Mouse (Mus musculus) thymus, postnatal 0 days (tissue): ENCODE data around the gene Ampd1. TPM values are rescaled to one million over a fixed set of nuclear protein-coding genes. Genes with fewer than 3 reads are reported as not detected.
A peak's percentile ranks its signal among the peaks of the same experiment; 100 is the strongest.

Source experiments
- DNase-seq: peaks from one replicate; pipeline ENCODE4 v3.0.0-alpha.2; 2015; ENCODE audit warnings: low spot score
- polyA plus RNA-seq: library from polyadenylated mRNA; unstranded; fragments of >200 nt; fragmentation: Nextera tagmentation; extraction: Ambion mirVana; gene quantifications from 2 replicates; pipeline ENCODE4 v1.2.1, GENCODE M21; 2015

Ampd1 gene
- polyA plus RNA-seq, 1 experiment from 2014 or later: 22.8 TPM

DNA sequence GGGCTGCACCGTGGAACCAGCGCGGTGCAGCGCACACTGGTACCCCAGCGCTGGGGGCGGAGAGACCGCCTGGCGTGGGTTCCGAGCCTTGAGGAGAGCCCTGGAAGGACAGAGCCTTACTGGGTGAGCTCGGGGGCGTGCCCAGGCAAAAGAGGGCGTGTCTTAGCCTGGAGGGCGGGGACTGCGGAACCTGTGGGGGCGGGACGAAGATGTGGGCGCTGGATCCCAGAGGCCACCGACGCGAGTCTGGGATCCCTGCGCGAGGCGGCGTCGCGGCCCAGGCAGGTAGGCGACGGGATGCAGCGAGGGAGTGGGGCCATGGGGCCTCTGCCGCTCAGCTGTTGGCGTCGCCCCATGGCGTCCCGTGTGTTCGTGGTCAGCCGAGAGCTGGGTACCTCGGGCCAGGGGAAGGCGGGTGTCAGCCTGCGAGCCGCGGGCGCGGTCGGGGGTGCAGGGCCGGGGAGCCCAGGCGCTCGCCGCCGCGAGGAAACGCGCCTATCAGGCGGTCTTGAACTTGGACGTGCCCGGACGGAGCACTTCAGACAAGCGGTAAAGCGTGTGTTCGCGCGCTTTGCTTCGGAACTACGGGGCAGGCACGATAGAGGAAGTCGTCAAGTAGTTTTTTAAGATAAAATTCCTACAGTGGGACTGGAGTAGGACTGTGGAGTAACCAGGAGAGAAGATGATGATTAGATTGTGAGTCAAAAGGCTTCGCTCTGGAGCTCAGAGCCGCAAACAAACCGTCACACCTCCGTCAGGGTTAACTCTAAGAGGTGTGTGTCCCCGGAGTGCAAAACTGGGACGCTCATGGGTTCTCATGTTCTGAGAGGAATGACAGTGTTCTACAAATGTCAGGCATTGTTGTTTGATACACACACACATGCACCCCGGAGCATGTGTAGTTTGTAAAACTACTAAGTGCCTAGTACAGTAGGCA lies 28.9 kb downstream of the Ampd1 start, which contains the start of gene Dennd2c:
Gene Dennd2c (plus strand): TSS at position 151 of the 937 bp plus-strand sequence.
- DNase-seq: peak; percentile 89

DNA sequence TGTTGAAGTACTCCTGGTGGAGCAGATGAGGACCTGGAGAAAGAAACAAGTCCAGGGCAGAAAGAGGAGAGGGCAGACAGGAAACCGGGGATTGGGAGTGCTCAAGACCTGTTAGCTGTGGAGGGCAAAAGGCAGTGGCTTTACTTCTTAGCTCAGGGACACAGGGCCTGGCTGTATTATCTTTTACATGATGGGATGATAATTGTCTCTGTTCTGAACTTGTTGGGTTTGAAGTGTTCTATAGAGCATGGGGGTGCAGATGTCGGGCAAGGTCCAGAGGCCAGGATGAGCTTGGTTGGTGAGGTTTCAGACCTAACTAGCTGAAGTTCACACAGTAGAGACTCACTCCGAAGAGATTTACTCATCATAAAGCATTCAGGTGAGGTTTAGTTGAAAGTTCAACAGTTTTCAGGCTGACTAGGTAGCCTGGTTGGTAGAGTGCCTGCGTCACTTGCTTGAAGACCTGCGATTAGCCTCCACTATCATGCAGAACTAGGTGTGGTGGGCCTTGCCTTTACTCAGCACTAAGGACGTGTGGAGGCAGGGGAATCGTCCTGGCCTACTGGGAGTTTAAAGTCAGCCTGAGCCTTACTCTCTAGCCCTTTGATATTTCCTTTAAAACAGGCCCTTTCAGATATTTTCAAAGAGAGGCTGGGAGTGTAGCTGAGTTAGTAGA lies 33.9 kb downstream of the Ampd1 start:
- DNase-seq: no peak

DNA sequence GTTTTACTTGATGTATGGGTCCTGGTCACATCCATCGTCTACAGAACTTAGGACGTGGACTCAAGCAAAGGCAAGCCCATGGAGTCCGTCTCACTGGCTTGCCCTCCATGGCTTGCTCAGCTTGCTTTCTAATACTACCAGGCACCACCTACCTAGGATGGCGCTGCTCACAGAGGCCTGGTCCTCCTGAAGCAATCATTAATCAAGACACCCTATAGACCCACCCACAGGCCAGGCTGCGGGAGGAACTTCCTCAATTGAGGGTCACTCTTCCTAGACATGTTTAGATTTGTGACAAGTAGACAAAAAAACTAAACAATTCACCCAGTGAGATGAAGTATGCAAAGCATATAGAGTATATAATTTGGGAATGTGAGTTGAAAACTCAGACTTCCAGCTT lies 38.4 kb downstream of the Ampd1 start:
- DNase-seq: no peak

DNA sequence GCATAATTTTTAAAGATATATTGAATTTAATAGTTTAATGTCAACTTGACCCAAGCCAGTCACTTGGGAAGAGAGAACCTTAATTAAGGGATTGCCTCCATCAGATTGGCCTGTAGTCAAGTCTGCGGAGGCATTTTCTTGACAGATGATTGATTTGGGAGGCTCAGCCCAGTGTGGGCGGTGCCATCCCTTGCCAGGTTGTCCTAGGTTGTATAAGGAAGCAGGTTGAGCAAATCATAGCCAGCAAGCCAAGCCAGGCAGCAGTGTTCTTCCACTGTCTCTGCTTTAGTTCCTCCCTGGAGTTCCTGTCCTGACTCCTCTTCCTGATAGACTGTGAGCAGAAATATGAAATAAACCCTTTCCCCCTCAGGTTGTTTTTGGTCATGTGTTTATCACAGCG lies 49.8 kb downstream of the Ampd1 start:
- DNase-seq: no peak

DNA sequence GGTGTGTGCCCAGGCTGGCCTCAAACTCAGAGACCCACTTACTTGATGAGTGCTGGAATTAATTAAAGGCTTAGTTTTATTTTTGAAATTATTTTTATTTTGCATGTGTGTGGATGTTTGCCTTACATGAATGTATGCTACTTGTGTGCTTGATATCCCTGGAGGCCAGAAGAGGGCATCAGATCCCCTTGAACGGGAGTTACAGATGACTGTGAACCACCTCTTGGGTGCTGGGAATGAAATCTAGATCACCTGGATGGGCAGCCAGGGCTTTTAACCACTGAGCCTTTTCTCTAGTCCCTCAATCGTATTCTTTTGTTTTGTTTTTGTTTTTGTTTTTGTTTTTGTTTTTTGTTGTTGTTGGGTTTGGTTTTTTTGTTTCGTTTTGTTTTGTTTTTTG lies 52.3 kb downstream of the Ampd1 start:
- DNase-seq: no peak

DNA sequence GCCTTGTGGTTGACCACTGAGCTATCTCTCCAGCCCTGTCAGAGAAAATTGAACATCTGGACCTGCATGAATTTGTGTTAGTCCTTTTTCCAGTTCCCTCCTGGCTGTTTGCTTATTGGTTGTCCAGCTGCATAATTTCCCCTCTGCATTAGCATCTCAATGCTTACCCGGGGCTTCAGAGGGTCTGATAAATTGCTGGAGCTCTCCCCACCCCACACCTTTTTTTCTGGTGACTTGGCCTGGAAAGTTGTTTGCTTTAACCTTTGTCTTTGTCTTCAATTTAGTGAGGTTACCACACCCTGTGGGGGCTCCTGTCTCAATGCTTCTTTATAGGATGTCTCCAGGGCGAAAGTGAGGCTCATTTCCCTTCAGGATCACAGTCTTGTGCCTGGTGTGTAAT lies 53.4 kb downstream of the Ampd1 start:
- no peak for DNase-seq

DNA sequence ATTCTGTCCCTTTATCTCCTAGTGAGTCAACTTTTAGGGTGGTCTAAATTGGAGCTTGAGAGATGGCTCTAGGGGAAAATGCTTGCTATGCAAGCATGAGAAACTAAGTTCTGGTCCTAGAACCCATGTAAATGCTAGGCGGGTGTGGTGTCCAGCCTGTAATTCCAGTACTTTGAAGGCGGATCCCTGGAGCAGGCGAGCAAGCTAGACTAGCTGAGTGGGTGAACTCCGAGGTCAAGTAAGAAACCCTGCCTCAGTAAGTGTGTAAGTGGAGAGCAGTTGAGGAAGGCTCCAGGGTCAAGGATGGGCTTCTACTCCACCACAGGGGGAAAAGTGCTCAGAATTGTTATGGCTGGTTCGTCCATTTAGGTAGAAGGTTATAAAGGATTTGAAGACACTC lies 53.9 kb downstream of the Ampd1 start:
- DNase-seq: no peak

DNA sequence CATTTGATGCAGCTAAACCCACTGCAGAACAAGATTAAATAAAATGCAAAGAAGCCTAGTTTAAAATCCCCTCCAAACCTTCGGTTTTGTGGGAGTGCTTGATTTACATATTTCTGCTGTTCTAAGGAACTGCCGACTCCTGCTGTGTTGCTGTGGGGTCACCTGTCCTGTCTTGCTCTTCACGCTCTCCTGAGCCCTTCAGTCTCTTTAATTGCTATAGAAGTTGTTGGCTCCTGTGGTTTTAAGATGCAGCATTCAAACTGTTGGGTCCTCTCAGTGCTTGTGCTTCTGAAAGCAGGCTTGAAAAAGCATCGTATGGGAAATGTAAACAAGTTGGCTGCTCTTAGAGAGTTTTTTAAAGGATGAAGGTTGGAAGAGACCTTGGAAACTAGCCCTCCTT lies 54.4 kb downstream of the Ampd1 start:
- no peak for DNase-seq

DNA sequence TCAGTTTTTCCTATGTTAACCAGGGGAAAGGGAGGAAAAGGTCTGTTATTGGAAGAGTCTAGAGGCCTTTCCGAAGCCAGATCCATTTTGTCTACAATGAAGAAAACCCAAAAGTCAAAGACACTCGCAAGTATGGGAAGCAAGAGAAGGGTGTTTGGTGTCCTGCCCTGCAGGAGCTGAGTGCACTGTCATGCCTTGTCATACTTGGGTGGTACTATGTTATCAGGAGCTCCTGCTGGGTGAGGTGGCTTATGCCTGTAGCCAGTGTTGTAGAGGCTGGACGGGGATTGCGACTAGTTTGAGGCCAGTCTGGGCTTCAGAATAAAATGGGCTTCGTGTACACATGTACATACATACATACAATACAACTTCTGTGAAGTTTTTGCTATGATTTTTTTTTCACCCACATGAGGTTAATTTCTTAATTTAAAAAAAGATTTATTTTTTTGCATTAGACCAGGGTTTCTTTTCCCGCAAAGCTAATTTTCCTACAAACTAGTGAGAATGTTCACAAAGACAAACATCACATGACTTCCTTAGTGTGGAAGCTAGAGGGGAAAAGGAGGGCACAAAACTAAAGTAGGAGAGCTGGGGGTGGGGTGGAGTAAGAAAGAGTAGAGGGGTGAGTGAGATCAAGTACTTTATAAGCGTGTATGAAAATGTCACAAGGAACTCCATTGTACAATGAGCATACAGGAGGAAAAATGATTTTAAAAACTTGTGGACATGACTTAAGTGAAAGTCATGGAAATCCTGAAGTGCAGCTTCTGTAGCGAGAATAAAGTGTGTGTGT lies 55.7 kb downstream of the Ampd1 start:
- DNase-seq: no peak

DNA sequence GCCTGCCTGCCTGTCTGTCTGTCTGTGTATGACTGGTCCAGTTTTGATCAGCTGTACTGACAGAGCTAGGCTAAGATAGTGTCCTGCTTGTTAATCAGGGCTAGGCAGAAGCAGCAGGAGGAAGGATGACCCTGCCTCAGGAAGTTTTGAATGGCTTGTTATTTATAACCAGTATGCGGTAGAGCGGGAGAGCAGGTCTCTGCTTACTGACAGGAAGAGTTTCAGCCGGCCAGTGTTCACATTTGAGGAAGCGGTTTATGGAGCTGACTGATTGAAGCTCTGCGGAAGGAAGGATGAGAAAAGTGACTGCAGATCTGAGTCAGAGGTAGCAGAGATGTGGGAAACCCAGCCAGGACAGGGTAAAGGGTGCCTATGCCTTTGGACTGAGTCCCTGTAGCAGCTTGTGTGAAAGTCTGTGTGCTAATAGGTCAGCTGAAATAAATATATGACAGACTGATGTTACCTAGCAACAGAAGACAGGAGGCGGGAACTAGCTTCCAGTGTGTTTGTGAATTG lies 56.5 kb downstream of the Ampd1 start:
- DNase-seq: peak; percentile 44

DNA sequence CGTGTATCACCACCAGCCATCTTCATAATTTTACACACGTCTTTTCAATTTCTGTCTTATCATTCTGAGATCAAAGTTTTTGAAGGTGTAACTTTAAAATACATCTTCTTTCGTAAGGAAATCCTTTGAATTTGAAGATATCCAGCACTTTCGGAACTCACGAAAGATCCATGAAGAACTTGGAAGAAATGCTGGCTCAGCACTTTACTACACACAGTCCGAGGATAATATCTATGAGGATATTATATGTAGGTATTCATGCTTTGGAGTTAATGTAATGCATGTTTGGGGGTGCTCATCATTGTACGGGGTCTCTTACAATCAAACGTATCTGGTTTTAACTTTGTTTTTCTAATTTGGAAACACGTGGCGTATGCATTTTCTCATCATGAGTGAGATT lies 59.3 kb downstream of the Ampd1 start:
- no peak for DNase-seq

DNA sequence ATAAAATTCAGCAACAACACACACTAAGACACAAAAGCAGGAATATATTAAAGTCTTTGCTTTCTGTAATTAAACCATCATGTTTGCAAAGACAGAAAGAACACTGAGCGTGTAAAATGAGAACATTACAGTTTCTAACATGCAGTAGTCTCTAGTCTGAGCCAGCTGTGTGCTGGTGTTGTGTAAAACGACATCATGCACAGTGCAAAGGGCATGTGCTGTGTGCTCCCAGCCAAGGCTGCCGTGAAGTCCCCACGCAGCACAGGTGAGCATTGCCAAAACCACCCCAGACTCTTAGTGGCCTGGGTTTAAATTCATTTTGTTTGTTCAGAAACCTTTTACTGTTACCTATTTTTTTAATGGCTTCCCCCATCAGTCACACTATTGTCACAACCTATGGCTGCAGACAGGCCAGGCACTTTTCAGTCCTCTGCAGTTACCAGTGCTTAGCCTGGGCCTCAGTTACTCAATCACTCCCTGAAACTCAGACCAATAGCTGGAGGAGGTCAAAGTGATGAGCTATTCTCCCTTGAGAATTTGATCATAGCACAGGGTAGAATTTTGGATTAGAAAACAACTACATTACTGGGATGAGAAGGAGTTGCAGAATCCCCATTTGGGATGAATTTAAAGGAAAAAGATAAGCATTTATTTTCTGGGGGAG lies 62.7 kb downstream of the Ampd1 start:
- DNase-seq: no peak

DNA sequence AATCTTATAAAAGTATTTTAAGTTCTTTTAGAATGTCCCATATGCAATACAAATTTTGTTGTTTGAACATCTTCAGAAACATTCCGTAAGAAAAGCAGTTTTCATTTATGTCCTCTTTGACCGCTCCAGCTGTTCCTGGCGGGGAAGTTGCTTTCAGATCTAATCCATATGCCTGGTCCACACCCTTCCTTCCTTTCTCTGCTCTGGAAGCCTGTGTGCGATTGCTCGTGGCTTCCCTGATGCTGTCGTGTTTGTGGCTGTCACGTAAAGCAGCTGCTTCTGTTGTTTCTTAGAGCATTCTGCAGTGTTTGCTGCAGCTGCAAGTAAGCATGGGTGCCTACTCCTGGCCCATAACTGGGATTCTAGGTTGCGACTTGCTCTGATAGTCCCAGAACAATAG lies 65.2 kb downstream of the Ampd1 start:
- no peak for DNase-seq

DNA sequence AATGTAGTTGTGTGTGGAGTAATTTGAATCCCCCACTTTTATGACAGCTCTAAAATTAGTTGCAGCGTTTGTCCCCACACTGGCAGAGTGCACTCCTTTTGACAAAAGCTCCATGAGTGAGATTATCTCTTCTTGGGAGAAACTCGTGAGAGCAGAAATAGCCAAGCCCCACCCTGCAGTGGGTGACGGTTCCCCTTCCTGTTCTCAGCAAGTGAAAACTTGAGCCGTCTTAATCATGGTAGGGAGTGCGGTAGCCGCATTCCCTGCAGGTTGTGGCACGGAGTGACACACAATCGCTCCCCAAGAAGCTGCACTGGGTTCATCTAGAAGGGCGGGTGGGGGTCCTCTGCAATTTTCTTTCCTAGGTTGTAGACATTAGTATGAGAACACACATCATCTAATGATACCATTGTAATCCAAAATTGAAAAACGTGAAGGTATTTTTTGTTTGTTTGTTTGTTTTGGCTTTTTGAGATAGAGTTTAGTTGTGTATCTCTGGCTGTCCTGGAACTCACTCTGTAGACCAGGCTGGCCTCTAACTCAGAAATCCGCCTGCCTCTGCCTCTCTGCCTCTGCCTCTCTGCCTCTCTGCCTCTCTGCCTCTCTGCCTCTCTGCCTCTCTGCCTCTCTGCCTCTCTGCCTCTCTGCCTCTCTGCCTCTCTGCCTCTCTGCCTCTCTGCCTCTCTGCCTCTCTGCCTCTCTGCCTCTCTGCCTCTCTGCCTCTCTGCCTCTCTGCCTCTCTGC lies 66.5 kb downstream of the Ampd1 start:
- peak; percentile 34 for DNase-seq

DNA sequence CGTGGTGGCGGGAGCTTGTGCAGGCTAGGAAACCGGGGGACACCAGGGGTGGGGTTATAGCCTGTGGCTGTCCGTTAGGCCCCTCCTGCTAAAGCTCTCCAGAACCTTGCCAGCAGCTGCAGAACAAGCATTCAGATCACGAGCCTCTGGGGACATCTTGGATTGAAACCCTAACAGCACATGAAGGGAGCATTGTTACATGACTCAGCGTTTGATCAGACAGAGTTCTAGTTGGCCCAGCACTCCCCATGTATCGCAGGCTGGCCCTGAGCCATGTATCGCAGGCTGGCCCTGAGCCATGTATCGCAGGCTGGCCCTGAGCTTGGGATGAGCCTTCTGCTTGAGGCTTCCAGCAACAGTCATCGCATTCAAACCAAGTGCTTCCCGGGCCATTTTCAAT lies 67.5 kb downstream of the Ampd1 start:
- no peak for DNase-seq

DNA sequence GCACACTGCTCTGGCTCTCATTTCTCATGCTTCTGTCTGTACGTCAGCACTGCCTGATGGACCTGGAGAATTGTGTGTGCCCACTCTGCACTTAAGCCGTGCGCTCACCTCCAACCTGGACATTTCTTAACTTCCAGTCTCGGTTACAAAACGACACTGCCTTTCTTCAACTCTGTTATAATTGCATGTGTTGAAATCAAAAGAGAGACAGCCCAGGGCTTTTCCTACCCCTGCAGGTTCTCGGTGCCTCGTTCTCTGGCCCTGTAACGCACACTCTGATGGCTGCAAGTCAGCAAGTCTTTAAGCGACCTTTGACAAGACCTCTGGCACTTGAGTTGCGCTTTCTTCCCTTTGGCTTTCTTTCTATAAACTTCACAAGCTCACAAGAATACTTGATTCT lies 68.6 kb downstream of the Ampd1 start:
- no peak for DNase-seq

DNA sequence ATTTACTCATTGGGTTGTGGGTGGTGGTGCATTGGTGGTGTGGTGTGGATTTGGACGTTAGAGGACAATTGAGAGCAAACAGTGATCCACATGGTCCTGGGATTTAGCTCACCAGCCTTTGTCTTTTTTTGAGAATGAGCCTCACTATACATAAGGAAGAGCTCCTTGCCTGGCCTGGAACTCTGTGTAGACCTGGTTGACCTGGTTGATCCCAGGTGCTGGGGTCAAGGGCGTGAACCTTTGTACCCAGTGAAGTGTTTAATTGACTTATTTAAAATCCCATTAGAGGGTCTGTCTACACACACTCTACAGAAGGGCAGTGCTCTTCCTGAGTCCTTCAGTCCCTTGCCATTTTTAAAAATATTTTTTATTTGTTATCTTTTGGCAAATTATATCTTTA lies 71.5 kb downstream of the Ampd1 start:
- no peak for DNase-seq

DNA sequence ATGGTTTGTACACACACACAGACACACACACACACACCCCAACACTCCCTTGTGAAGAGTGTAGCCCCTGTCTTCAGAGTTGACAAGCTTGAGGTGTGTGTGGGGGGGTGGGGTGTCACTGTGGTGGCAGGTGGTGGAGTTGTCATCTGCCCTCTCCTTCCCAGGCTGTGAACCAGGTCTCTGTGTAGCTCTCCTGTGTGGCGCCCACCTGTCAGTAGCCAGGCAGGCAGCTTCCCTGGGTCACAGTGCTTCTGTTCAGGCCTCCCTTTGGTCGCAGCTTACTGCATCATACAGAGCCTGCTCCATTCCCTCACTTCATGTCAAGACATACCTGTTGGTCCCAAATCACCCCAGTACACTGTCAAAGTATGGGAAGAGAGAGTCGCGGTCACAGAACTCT lies 72.0 kb downstream of the Ampd1 start:
- no peak for DNase-seq

DNA sequence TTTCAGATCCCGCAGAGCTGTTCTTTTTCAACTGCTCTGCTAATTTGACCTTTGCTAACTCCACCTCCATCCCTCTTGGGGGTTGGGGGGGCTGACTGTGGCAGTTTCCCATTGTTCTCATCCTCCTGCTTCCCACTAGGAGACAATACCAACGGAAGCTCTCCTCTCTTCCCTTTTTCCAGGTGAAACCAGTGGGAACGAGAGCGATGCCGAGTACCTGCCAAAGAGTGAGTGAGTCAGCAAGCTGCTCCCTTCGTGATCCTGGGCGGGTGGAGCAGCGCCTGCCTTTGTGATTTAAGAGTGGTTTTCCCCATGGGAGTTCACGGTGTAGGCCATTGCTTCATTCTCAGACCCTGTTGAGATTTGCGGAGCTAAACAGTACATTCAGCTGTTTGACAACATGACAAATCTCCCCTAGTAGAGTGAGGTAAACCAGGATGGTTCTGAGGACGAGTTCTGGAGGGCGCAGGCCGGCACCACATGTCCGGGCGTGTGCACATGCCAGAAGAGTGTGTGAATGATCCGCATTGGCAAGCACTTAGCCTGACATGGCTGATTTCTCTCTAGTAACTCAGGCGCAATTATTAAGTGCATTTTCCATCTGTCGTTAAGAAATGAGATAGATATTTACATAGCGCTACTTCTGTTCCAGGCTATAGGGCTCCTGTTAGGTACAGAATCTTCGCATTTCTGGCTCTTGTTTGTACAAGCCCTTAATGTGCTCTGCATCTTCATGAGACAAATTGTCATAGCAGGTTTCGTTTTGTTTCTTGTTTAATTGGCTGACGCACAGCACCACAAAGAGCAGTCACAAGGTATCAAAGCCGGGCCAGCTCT lies 72.7 kb downstream of the Ampd1 start:
- no peak for DNase-seq
